Mouse (Mus musculus): ENCODE results near the gene Pus7l.

Pus7l gene

GRCm38 (mm10) chr15:94477287-94477686 lies 66.1 kb downstream of the Pus7l start:
- no peak for DNase-seq (ENCODE audit: low spot score in 2 of 2)

- no peak for DNase-seq (ENCODE audit: low spot score in 2 of 2)
Observed at GRCm38 (mm10) chr15:94475975-94476374, 67.4 kb downstream of the Pus7l start.
